ENCODE assay signal across 8 mouse cellular contexts in genomic region chr15:81904939-81905338, GRCm38 (mm10). TPM values are rescaled to one million over a fixed set of nuclear protein-coding genes. Genes with fewer than 3 reads are reported as not detected.
DNase-seq lines count a peak whose midpoint lies in the region; ATAC-seq and TF ChIP-seq lines count a peak whose summit lies in the region.

No protein-coding gene starts in this region.

- WGBS in forebrain, embryonic 14.5 days = 36% methylated on average over 2 of the region's 2 CpGs
- WGBS in forebrain, embryonic 16.5 days = 28% methylated on average over 2 of the region's 2 CpGs
- 45% methylated on average over 2 of the region's 2 CpGs for WGBS in kidney, postnatal 0 days
- WGBS in lung, embryonic 14.5 days = 42% methylated on average over 2 of the region's 2 CpGs

- TF ChIP-seq CTCF in kidney, postnatal 0 days (IDR thresholded peaks at IDR 0.05; ENCODE audit: low read depth) = peak; percentile 82
- TF ChIP-seq CTCF in lung, embryonic 14.5 days (IDR thresholded peaks at IDR 0.05; ENCODE audit: low read depth) = peak; percentile 83

- no peaks in the 10 kb centered on the region for H3K4me1 ChIP-seq in forebrain, embryonic 14.5 days (ENCODE audit: control insufficient read depth, insufficient read depth, low read length)
- H3K4me1 ChIP-seq in forebrain, embryonic 16.5 days (replicated peaks; ENCODE audit: control insufficient read depth, insufficient read depth, low read length) = no peaks in the 10 kb centered on the region
- no peaks in the 10 kb centered on the region for H3K4me1 ChIP-seq in kidney, postnatal 0 days (replicated peaks; ENCODE audit: insufficient read depth, low read length)
- no peaks in the 10 kb centered on the region for H3K4me1 ChIP-seq in lung, embryonic 14.5 days (ENCODE audit: insufficient read depth)

- H3K4me3 ChIP-seq in forebrain, embryonic 14.5 days (ENCODE audit: low read depth, low read length) = no peak overlapping the region
- H3K4me3 ChIP-seq in forebrain, embryonic 16.5 days (replicated peaks; ENCODE audit: low read length) = no peak overlapping the region
- no peak overlapping the region for H3K4me3 ChIP-seq in kidney, postnatal 0 days (replicated peaks; ENCODE audit: low read depth, low read length)
- H3K4me3 ChIP-seq in lung, embryonic 14.5 days (ENCODE audit: low read depth, low read length) = no peak overlapping the region

- ATAC-seq in forebrain, embryonic 14.5 days = no peak
- no peak for ATAC-seq in forebrain, embryonic 16.5 days
- ATAC-seq in kidney, postnatal 0 days (replicated peaks; ENCODE audit: low FRiP score, low read depth) = no peak
- ATAC-seq in lung, embryonic 14.5 days (ENCODE audit: insufficient read depth) = no peak

- H3K36me3 ChIP-seq in forebrain, embryonic 14.5 days (ENCODE audit: control insufficient read depth, insufficient read depth, low read length) = peaks cover 96% of the 10 kb centered on the region
- H3K36me3 ChIP-seq in forebrain, embryonic 16.5 days (ENCODE audit: control insufficient read depth, insufficient read depth) = peaks cover 24% of the 10 kb centered on the region
- H3K36me3 ChIP-seq in kidney, postnatal 0 days (ENCODE audit: insufficient read depth, low read length) = peaks cover 66% of the 10 kb centered on the region
- peaks cover 89% of the 10 kb centered on the region for H3K36me3 ChIP-seq in lung, embryonic 14.5 days (ENCODE audit: insufficient read depth)

- no peaks in the 10 kb centered on the region for H3K9me3 ChIP-seq in forebrain, embryonic 14.5 days (replicated peaks; ENCODE audit: control insufficient read depth, low read length)
- no peaks in the 10 kb centered on the region for H3K9me3 ChIP-seq in forebrain, embryonic 16.5 days (ENCODE audit: control insufficient read depth, low read length)
- no peaks in the 10 kb centered on the region for H3K9me3 ChIP-seq in kidney, postnatal 0 days (replicated peaks; ENCODE audit: low read length)
- H3K9me3 ChIP-seq in lung, embryonic 14.5 days (ENCODE audit: low read depth, low read length) = no peaks in the 10 kb centered on the region

- DNase-seq in forebrain, embryonic 14.5 days (ENCODE audit: low spot score) = peak; percentile 76
- peak; percentile 72 for DNase-seq in A20 (ENCODE audit: low read depth, low spot score)
- DNase-seq in adrenal gland, adult 2 months = peak; percentile 59
- DNase-seq in embryo, embryonic 11 days = peak; percentile 77
- DNase-seq in kidney, postnatal 0 days (ENCODE audit: low spot score) = peak; percentile 78
- DNase-seq in lung, embryonic 14.5 days = peak; percentile 84
- DNase-seq in right cerebral cortex, postnatal 36 days (ENCODE audit: low spot score in 2 of 2) = peak; percentile 58

- no peak overlapping the region for H3K9ac ChIP-seq in forebrain, embryonic 14.5 days (ENCODE audit: low read length)
- H3K9ac ChIP-seq in forebrain, embryonic 16.5 days (replicated peaks; ENCODE audit: low read depth, low read length) = no peak overlapping the region
- H3K9ac ChIP-seq in kidney, postnatal 0 days (ENCODE audit: low read depth, low read length) = no peak overlapping the region
- H3K9ac ChIP-seq in lung, embryonic 14.5 days = no peak overlapping the region

- H3K4me2 ChIP-seq in forebrain, embryonic 14.5 days (ENCODE audit: low read length) = no peak overlapping the region
- no peak overlapping the region for H3K4me2 ChIP-seq in forebrain, embryonic 16.5 days (ENCODE audit: low read length)
- H3K4me2 ChIP-seq in kidney, postnatal 0 days (ENCODE audit: low read length) = no peak overlapping the region
- no peak overlapping the region for H3K4me2 ChIP-seq in lung, embryonic 14.5 days

- H3K27ac ChIP-seq in forebrain, embryonic 14.5 days (ENCODE audit: low read depth, low read length) = no peak overlapping the region
- H3K27ac ChIP-seq in forebrain, embryonic 16.5 days (ENCODE audit: low read length) = no peak overlapping the region
- no peak overlapping the region for H3K27ac ChIP-seq in kidney, postnatal 0 days
- no peak overlapping the region for H3K27ac ChIP-seq in lung, embryonic 14.5 days (ENCODE audit: low read depth)

- H3K27me3 ChIP-seq in forebrain, embryonic 14.5 days (replicated peaks; ENCODE audit: control insufficient read depth, insufficient read depth, low read length) = no peaks in the 10 kb centered on the region
- H3K27me3 ChIP-seq in forebrain, embryonic 16.5 days (replicated peaks; ENCODE audit: control insufficient read depth, insufficient read depth, low read length) = no peaks in the 10 kb centered on the region
- H3K27me3 ChIP-seq in kidney, postnatal 0 days (ENCODE audit: insufficient read depth, low read length) = no peaks in the 10 kb centered on the region
- H3K27me3 ChIP-seq in lung, embryonic 14.5 days (ENCODE audit: insufficient read depth, low read length) = no peaks in the 10 kb centered on the region

RNA-seq across cellular contexts. Expression of gene Polr3h, which starts 21.1 kb away (rescaled TPM):
- 99.6 and 110 TPM in 2 replicates for polyA plus RNA-seq in forebrain, embryonic 14.5 days (2014; fragmentation: Nextera tagmentation; extraction: Ambion mirVana)
- polyA plus RNA-seq in forebrain, embryonic 16.5 days (2015; fragmentation: Nextera tagmentation; extraction: Ambion mirVana) = 93.8 and 103 TPM in 2 replicates
- 10 to 100 TPM; 15.6 to 34.4 TPM for total RNA-seq in adrenal gland, adult 2 months (2021)
- 16.7 and 17.5 TPM in 2 replicates for polyA plus RNA-seq in adrenal gland, adult 2 months (2012; rRNA removed)
- 122 and 129 TPM in 2 replicates for polyA plus RNA-seq in kidney, postnatal 0 days (2015; fragmentation: Nextera tagmentation; extraction: Ambion mirVana)
- 74.4 and 89.5 TPM in 2 replicates for polyA plus RNA-seq in lung, embryonic 14.5 days (2014; fragmentation: Nextera tagmentation; extraction: Ambion mirVana)

RNA-seq across cellular contexts. Expression of gene Csdc2, which starts 31.6 kb away (rescaled TPM):
- polyA plus RNA-seq in forebrain, embryonic 14.5 days (2014; fragmentation: Nextera tagmentation; extraction: Ambion mirVana) = 72.8 and 110 TPM in 2 replicates
- polyA plus RNA-seq in forebrain, embryonic 16.5 days (2015; fragmentation: Nextera tagmentation; extraction: Ambion mirVana) = 133 and 182 TPM in 2 replicates
- total RNA-seq in adrenal gland, adult 2 months (2021) = 10 to 100 TPM; 10.1 to 19.5 TPM
- polyA plus RNA-seq in adrenal gland, adult 2 months (2012; rRNA removed) = 33.6 and 50.1 TPM in 2 replicates
- 20.4 and 23.1 TPM in 2 replicates for polyA plus RNA-seq in kidney, postnatal 0 days (2015; fragmentation: Nextera tagmentation; extraction: Ambion mirVana)
- polyA plus RNA-seq in lung, embryonic 14.5 days (2014; fragmentation: Nextera tagmentation; extraction: Ambion mirVana) = 10.1 and 11.8 TPM in 2 replicates

RNA-seq across cellular contexts. Expression of gene Aco2, which starts 32.8 kb away (rescaled TPM):
- 204 and 231 TPM in 2 replicates for polyA plus RNA-seq in forebrain, embryonic 14.5 days (2014; fragmentation: Nextera tagmentation; extraction: Ambion mirVana)
- polyA plus RNA-seq in forebrain, embryonic 16.5 days (2015; fragmentation: Nextera tagmentation; extraction: Ambion mirVana) = 259 and 260 TPM in 2 replicates
- total RNA-seq in adrenal gland, adult 2 months (2021) = 1,000 to 10,000 TPM; 1,000 to 1,044 TPM
- polyA plus RNA-seq in adrenal gland, adult 2 months (2012; rRNA removed) = 391 and 396 TPM in 2 replicates
- polyA plus RNA-seq in kidney, postnatal 0 days (2015; fragmentation: Nextera tagmentation; extraction: Ambion mirVana) = 263 and 285 TPM in 2 replicates
- 149 and 152 TPM in 2 replicates for polyA plus RNA-seq in lung, embryonic 14.5 days (2014; fragmentation: Nextera tagmentation; extraction: Ambion mirVana)

RNA-seq across cellular contexts. Expression of gene Phf5a, which starts 33.2 kb away (rescaled TPM):
- polyA plus RNA-seq in forebrain, embryonic 14.5 days (2014; fragmentation: Nextera tagmentation; extraction: Ambion mirVana) = 153 and 202 TPM in 2 replicates
- 130 and 132 TPM in 2 replicates for polyA plus RNA-seq in forebrain, embryonic 16.5 days (2015; fragmentation: Nextera tagmentation; extraction: Ambion mirVana)
- 10 to 100 TPM; 59.6 to 59.8 TPM for total RNA-seq in adrenal gland, adult 2 months (2021)
- polyA plus RNA-seq in adrenal gland, adult 2 months (2012; rRNA removed) = 27.7 and 37.1 TPM in 2 replicates
- 103 and 110 TPM in 2 replicates for polyA plus RNA-seq in kidney, postnatal 0 days (2015; fragmentation: Nextera tagmentation; extraction: Ambion mirVana)
- 211 and 220 TPM in 2 replicates for polyA plus RNA-seq in lung, embryonic 14.5 days (2014; fragmentation: Nextera tagmentation; extraction: Ambion mirVana)

RNA-seq across cellular contexts. Expression of gene Tob2, which starts 46.3 kb away (rescaled TPM):
- polyA plus RNA-seq in forebrain, embryonic 14.5 days (2014; fragmentation: Nextera tagmentation; extraction: Ambion mirVana) = 11.1 and 17.0 TPM in 2 replicates
- polyA plus RNA-seq in forebrain, embryonic 16.5 days (2015; fragmentation: Nextera tagmentation; extraction: Ambion mirVana) = 19.4 and 23.8 TPM in 2 replicates
- 100 to 1,000 TPM in 1 of 2 experiments, 10 to 100 TPM in 1; 96.0 to 102 TPM for total RNA-seq in adrenal gland, adult 2 months (2021)
- polyA plus RNA-seq in adrenal gland, adult 2 months (2012; rRNA removed) = 69.9 and 76.1 TPM in 2 replicates
- 22.5 and 27.7 TPM in 2 replicates for polyA plus RNA-seq in kidney, postnatal 0 days (2015; fragmentation: Nextera tagmentation; extraction: Ambion mirVana)
- 23.3 and 24.2 TPM in 2 replicates for polyA plus RNA-seq in lung, embryonic 14.5 days (2014; fragmentation: Nextera tagmentation; extraction: Ambion mirVana)
